Mouse (Mus musculus) gastrocnemius, adult 18-20 months (tissue): ENCODE results near the gene Tasp1. TPM values are rescaled to one million over a fixed set of nuclear protein-coding genes. Genes with fewer than 3 reads are reported as not detected.
"Not testable (repeated sequence)": the region's sequence is repeated elsewhere in the genome, so short reads cannot be mapped to it uniquely, and the experiment has no call there.

Source experiments
- DNase-seq: peaks from one replicate; pipeline ENCODE4 v3.0.0; 2021; ENCODE audit warnings: low spot score
- long read RNA-seq, 2 experiments: library from polyadenylated mRNA; stranded (forward); transcript quantifications; one replicate each; pipeline ENCODE4 v2.0.0; 2021
- total RNA-seq, 2 experiments: library from RNA; stranded (reverse); gene quantifications; 2 replicates each; pipeline ENCODE4 v1.2.3; 2021

Tasp1 gene
- 1 to 10 TPM; 5.2 TPM for total RNA-seq
- long read RNA-seq, experiment 1, partial matches to known transcripts, result 2 of 15 reads
- long read RNA-seq, experiment 1, other reads (novel, unspliced or antisense), result 5 of 15 reads
- long read RNA-seq, experiment 2, partial matches to known transcripts, result 1 of 12 reads
- long read RNA-seq, experiment 2, other reads (novel, unspliced or antisense), result 7 of 12 reads

DNA sequence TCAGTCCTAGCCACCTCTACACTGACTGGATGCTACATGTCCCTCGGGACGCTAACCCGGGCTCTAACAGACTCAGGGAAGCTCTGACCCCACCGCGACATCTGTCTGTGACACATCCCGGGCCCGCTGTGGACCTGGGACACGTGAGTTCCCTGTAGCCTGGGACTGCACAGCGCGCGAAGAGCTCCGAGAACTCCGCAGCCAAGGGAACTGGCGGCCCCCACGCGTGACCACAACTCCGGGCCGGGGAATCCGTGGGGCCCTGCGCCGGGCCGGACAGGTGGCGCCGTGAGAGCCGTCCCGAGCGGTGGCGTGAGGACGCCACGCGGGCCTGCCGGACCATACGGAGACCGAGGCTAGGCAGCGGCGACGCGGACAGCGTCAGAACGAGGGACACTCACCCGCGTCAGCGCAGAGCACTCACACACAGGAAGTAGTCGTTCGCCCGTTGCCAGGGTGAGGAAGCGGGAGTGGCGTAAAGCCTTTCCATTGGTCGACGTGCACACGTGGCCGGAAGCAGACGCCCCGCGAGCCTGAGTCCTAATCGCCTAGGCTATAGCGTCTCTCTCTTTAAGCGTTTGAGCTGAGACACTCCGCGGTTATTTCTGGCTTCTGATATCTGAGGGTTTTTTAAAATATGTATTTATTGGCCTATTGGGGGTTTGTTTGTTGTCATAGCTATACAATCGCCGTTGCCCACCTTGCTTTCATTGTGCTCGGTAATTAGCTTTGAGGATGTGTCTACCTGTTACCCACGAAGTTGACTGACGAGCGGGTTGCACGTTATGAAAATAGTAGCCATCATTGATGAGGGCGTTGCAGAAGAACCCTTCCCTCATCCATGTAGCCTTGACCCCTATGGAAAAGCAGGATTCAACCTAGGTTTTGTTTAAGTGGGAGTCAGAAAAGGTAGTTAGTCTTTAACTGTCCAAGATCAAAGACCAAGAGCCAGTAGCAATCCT lies at the start of gene Tasp1:
Gene Tasp1 (minus strand): TSS at position 453 of the 962 bp plus-strand sequence.
- peak; percentile 92 for DNase-seq

DNA sequence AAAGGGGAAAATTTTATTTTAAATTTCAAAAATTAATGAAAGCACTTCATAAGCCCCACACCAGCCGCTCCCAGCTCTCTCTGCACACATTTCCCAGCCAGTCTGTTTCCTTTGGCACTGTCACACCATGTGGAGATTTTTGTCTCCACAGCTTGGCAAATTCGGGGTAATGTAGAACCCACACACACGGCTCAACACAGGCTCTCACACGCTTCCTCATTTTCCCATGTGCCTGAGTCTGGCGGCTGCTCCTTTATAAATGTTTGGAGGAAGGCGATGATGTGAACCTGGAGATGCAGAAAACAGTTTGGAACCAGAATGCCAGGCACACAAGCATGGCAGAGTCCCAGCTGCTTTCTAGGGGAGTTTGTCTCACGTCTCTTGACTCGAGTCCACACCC lies 47.2 kb upstream of the Tasp1 start:
- no peak for DNase-seq

DNA sequence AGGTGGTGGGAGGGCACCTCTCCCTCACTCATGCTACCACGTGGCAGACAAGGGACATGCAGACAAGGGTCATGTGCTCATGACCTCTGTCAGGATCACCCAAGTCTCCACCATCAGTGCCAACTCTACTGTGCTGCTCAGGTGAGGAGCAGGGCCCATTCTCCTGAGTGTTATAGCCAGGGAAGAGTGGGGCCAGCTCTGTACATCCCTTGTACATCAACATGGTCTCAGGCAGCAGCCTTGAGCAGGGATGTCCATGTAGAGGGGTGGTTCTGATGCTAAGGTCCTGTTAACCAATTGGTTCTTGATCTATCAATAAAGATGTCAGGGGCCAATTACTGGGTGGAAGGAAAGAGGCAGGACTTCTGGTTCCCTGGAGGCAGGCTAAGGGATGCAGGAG lies 42.3 kb upstream of the Tasp1 start:
- no peak for DNase-seq

DNA sequence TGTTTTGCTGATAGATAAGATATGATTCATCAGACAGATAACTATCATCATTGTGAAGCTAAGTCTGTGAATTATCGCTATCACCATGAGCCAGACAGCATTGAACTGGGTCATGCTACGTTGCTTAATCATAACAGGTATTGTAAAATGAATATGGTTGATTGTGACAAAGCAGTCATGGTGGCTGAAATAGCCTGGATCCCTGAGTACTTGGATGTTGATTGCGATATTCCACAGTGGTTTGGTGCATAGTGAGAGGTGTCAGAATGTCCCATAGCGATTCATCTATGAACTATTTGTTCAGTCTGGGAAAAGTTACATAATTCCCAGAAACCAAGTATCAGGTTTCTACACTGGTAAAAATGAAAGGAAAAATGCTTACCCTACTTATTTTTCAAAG lies 41.0 kb upstream of the Tasp1 start:
- no peak for DNase-seq

DNA sequence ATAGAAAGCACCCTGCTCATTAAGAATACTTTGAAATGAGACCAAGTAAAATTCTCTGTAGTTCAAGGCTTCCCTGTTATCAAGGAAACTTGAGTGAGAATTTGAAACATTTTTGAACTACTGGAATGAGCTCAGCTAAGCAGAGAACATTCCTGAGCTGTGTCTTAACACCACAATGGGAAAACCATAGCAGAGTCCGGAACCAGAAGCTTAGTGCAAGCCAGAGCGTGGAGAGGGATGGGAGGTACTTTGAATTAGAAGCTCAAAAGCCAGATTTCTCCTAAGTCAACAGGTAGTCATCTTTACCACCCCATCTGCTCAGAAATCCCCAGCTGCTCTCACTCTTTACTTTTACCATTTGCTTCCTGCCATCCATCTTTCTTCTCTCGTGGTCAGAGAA lies 38.3 kb upstream of the Tasp1 start:
- DNase-seq, result no peak

DNA sequence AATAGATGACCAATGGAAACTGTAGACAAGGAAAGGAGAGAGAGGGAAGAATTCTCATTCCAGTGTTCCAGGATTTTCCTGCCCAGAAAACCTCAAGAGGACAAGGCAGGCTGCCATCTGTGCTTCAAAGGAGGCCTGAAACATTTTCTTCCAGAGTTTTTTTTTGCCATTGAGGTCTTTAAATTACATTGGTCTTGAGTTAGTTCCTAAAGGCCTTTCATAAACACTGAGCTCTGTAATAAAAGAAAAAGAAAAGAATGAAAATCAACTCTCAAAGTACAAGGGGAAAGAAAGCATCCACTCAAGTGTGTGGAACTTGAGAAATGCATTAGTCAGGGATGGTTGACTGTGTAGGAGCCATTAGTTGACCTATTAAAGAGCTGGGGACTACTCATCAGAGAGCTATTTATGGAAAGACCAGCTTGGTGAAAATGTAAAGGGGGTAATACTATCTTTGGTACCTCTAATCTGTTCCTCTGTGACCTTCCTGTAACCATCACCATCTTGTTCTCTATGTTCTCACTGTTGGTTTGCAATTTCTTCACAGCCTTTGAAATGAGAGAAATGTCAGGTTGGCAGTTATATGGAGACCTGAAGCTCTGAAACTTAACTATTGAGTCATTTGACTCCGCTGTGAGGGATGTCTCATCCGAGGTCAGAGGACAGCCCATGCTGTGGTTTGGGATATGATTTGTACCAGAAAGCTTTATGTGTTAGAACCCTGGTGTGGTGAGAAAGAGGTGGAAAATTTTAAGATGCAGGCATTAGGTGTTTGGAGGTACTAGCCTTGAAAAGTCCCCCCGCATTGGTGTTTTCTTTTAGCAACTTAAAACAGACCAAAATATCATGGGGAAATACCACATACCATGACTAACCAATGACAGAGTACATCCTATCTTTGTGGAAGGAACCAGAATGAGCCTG lies 34.2 kb upstream of the Tasp1 start:
- DNase-seq, result no peak

DNA sequence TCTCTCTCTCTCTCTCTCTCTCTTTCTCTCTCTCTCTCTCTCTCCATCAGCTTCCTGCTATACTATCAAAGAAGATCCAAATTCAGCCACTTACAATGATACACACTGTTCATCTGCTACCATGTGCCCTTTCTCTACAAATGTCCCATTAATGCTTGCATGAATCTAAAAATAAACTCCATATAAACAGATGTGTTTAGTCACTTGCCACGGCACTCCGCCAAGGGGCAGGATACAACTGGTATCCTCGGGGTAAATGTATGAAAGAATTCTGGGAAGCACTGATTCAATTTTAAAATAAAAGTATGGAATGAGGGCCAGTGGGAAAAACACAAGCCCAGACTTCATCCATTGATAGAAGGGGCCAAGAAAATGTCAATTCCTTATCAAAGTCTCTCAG lies 33.4 kb upstream of the Tasp1 start:
- DNase-seq, result no peak

DNA sequence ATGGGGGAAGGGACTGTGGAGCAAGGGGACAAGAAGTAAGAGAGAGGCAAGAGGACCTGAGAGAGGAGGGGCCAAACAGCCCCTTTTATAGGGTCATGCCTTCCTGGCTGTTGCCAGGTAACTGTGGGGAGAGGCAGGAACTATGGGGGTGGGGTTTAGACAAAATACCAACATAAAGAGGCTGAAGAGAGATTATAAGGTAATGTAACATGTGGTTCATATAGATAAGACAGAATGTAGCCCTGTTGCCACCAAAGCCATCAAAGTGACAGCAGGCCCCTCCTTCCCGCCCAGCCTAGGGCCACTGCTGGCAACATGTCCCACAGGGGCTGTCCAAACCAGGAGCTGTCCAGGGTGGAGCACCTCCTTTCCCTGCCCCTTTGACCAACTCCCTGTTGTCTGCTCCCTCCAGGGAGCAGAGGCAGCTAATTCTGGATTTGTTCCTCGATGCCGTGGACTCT lies 30.6 kb upstream of the Tasp1 start:
- DNase-seq, result no peak

DNA sequence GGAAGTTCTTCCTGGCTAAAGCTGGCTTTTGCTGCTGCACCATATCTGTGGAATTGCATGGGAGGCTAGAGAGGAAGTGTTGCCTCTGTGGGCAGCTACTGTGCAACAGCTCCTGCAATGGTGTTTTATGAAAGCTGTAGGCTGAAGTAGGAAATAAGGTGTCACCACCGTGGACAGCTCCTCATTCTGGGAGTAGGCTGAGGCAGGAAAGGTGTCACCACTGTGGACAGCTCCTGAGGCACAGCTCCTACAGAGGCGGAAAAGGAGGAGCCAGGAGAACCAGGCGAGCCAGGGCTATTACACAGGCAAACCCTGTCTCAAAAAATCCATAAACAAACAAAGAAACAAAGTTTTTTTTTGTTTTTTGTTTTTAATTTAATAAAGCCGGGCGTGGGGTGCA lies 29.4 kb upstream of the Tasp1 start:
- no peak for DNase-seq

DNA sequence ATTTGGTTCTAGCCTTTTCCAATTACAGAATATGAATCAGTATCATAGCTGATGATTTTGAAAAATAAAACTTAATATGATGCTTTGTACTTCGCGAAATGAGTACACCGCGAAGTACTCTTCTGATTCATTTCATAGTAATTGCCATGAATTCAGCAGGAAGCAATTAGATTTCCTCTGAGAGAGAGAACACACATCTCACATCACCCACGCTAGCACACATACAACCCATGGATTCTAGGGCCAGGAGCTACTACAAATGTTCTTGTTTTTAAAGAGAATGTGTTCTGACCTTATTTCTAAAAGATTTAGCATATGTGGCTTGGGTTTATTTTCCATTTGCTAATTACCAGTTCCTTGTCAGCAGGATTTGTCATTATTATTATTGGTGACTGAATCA lies 26.8 kb upstream of the Tasp1 start:
- DNase-seq, result no peak

DNA sequence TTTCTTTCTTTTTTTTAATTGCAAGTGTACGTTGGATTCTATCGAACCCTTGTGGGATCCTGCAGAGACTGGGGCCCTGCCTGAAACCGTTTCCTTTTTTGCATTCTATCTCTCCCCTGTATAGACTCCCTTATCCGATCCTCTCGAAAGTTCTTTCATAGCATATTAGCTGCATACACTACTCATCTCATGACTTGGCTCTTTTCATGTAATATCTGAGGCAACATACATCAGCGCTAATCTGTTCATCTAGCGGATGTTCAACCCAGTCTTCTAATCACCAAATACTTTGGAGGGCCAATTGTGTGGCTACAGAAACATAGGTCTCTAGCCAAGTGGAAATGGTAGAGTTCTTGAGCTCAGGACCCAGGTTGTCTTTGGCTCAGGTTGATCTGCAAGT lies 17.6 kb upstream of the Tasp1 start:
- no peak for DNase-seq

DNA sequence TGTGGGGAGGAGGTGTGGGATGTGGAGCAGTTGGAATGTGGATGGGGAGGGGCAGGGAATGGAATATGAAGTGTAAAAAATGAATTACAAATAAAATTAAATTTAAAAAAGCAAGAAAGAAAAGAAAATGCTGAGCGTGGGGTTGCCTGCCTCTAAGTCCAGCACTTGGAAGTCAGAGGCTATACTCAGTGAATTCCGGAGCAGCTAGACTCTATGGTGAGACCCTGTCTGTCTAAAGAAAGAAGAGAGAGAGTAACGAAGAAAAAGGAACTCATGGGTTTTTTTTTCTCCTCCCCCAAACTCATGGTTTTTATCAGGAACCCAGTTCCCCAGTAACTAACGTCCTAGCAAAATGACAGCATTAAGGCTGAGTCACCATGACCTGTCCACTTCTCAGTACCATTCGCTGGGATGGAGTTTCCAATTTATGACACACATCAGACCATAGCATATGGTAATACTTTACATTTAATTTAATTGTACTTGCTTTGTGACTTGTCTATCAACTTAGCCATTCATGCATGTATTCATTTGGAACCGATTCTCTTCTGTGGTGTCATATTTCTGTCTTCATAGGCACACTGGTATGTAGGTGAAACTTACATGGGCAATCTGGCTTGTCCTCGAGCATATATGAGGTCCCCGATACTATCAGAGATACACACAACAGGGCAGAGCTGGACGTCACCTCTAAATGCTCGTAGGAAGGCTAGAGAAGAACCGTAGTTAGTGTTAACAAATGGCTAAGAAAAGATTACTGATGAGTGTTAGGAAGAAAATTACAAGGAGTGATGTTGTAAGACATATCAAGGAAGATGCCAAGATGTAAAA lies 14.4 kb upstream of the Tasp1 start:
- no peak for DNase-seq

DNA sequence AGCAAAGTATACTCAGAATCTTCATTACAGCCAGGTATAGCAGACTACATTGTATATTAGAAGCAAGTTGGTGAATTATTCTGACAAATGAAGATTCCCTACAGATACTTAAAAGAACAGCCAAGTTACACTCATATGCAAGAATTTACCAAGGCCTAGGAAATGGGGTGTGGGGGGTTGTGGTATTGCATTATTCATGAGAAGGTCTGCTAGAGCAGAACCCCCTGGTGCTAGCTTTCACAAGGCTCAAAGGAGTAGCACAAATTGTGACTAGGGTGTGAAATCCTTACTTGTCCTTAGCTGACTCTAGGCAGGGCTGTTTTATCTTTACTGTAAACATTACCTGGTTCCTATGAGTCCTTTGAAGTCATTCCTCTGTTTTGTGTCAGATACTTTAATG lies 12.7 kb upstream of the Tasp1 start:
- not testable (repeated sequence) for DNase-seq

DNA sequence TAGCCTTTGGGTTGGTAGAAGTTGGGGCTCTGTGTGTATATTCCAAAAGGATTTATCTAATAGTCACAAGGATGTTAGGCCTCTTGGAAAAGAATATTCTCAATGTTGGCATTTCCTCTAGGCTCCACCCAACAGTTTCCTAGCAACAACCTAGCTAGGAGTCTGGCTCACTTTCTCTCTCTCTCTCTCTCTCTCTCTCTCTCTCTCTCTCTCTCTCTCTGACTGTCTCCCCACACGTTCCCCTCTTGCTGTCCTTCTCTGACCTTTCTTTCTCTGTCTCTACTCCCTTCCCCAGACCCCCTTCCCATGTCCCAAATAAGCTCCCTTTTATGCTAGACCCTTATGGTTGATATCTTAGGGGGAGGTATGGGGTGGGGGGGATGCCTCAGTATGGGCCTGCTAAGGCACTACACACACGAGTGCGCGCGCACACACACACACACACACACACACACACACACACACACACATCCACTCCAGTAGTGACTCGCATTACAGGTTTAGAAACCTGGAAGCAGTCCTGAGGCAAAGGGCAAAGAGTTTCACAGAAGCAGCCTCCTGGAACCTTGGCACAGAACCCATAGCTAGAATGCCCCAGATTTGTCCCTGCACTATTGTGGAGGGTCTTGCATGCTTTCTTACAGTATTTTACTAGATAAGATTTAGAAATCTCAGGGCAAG lies 12.1 kb upstream of the Tasp1 start:
- no peak for DNase-seq

DNA sequence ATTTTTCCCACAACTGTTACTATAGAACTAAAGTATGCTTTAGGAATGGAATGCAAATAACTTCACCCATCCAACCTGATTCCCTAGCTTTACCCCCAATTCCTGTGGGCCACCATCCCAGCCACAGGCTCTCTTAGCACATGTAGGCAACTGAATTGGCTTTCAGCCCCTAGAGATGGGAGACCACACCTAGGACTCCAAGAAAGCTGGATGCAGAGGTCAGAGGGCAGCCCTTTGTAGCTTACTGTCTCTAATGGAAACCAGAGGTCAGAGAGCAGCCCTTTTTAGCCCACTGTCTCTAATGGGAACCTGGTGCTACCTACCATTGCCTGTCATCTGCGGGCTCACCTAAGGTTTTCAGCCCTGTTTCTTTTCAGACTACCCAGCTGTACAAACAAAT lies 10.9 kb upstream of the Tasp1 start:
- DNase-seq, result no peak

DNA sequence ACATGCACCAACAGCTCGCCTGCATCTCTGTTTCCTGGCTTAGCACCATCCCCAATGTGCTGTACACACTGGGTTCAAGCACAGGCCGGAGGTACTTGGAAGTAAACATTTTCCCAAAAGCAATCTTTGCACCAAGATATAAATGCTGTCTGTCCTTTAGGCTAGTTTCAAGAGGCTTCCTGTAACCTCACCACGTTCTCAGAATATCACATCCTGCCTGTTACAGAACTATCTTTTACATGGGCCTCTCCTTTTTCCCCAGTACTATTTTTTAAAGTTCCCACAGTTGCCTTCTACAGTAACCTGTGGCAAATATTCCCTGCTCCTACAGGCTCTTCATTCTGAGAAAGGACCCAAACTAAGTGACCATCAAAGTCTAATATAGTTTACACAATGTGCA lies 8.5 kb upstream of the Tasp1 start:
- DNase-seq, result no peak

DNA sequence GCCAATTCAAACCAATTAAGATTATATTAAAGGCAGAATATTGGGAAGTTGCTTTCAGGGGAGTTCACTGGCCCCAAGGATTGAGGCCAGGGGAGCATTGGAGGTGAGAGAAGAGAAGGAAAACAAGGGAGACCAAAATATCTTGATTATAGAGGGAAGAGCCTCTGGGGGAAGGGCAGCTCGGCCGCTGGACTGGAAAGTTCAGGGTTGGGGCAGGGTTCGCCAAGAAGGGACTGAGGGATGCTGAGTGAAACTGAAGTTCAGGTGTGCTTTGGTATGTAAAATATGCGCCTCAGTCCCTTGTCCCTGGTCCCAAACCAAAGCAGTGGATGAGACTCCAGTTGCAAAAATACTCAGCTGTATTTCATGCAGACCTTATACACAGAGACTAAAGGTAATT lies 911 bp upstream of the Tasp1 start:
- no peak for DNase-seq

DNA sequence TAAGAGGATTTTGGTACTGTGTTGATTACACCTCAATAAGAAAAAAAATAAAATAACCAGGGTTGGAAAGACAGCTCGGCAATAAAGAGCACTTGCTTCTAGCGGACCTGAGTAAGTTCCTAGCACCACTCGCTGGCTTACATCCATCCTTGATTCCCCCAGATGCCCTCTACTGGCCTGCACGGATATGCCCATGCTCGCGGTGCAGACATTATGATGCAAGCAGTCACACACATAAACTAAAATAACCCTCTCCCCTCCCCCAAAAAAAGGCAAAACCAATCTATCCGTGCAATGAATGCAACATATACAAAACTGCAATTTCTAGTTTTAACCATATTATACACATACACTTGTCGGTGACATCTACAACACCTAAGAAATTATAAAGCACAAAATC lies 929 bp downstream of the Tasp1 start:
- DNase-seq, result no peak

DNA sequence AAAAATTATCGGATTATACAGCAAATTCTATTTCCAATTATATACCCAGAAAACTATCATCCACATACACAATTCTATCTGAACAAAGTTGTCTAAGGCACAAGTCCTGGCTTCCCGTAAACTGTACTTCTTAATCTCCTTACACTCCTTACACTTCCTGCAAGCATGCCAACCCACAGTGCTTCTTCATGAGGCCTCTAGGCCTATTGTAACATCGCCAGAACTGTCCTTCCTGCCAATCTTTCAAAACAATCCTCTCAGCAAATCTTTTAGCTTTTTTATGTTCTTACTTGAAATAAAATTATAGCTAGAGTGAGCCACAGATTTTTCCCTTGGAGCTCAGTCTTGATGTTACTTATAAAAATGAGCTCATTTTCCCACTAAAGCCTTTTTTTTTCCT lies 5.1 kb downstream of the Tasp1 start:
- DNase-seq, result no peak

DNA sequence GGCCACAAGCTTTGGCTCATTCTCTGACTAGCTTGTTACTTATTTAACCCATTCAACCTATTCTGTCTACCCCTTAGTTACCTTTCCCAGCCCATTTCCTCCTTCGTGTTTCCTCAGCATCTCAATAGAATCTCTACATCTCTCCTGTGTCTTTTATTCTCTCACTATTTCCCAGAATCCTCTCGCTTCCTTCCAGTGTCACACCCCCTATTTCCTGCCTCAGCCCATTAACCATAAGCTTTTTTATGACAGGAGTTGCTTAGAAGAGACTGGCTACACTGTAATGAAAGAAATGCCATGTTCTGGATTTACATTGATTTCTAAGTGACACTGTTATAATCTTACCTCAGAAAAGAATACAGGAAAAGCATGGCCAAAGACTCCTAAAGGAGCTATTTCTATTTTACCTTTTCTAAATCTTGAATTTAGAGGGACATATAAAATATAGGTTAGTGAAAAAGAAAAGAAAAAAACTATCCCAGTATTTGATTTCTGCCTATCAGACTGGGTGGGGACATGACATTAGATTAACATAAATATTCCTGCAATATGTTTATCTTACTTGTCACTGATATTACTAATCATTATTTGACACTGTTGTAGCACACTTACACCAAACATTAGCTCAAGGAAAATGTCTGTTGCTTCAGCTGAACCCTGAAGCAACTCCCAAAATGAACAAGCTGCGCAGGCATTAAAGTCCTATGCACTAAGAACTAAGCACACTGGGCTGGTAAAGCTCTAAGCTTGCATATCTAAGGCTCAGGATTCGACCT lies 6.3 kb downstream of the Tasp1 start:
- no peak for DNase-seq
